Mouse (Mus musculus) T-helper 2 cell (primary cell): ENCODE measurements around the gene Gak.

ENCODE experiments used
- in situ Hi-C: fragments of 300-600 bp; cut with MboI, MseI; formaldehyde crosslinking; loops from one replicate; pipeline ENCODE4 v1.15.1; 2025; ENCODE audit warnings: high pct_unique_total_duplicates

Gene Gak

GRCm38 (mm10) chr5:108610426-108610825 is 19.1 kb downstream of the Gak start:
- in situ Hi-C loops: no loop called here

DNA sequence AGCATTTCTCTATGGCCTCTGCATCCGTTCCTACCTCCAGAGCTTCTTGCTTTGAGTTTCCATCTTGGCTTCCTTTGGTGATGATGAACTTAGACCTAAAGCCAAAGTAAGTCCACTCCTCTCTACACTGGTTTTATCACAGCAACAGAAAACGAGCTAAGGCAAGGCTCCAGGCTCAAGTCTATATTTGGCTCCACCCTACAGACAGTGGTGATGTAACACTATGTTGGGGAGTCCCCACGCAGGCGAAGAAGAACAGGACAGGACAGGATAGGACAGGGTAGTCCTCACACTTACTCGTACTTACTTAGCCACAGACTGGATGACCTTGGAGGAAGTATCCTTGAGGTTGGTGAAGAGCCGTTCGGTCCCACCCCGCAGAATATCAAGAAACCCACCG is 27.0 kb downstream of the Gak start:
- in situ Hi-C loops: no loop called here

GRCm38 (mm10) chr5:108599923-108600322 is 29.6 kb downstream of the Gak start:
- in situ Hi-C loops: loop anchor here (25.0 kb wide), 1 partner anchor 1712 kb away; no protein-coding TSS in a partner anchor

GRCm38 (mm10) chr5:108581361-108581891 is 48.1 kb downstream of the Gak start:
- in situ Hi-C loops: loop anchor here (25.0 kb wide), 1 partner anchor 1731 kb away; no protein-coding TSS in a partner anchor

DNA sequence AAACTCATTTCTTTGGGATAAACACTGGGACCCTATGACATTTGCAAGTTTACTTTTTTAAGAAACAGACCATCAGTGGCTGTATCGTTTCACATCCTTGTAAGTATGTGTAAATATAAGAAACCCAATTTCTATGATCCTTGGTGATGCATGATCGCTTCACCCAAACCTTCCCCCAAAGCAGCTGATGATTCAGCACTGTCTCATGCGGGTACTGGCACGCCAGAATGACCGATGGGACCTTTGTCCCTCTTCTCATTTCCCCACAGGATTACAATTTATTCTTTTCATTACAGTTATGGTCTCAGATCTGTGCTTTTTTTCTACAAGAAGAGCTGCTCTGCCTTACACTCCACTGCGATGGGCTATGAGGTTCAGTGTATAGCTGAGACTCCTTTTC is 56.5 kb downstream of the Gak start:
- in situ Hi-C loops: no loop called here

DNA sequence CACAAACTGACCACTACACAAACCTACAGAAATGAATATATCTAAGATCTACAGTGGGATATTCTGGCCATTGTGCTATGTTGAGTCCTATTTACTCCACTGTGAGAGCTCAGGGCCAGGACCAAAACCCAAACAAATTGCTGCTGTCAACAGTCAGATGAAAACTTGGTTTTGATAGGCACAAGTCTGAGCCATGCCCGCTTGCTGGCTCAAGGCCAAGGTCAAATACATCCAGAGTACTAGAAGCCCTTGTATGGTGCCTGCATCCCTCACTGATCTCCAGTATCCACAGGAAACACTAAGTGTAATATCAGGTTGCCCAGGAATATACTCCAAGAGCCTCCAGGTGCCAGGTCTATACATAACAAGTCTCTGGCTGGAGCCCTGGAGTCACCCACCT is 58.6 kb downstream of the Gak start:
- in situ Hi-C loops: no loop called here

GRCm38 (mm10) chr5:108567104-108567503 is 62.5 kb downstream of the Gak start:
- in situ Hi-C loops: no loop called here

DNA sequence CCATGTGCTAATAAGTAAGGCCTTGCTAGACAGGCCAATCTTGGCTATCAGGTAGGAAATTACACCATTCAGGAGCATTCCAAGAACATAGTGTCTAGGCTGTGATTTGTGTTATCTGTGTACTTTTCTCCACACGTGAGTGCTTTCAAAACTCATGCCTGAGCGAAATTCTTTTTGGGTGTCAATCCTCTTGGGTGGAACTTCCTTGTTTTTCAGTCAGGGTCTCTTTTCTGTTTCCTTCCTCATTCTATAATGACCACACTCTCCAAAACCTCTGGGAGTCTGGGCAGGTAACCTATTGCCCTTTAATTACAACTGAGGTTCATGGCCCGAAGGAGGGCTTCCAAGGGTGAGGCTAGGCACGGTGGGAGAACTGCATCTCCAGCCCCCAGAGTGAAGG is 63.0 kb downstream of the Gak start:
- in situ Hi-C loops: no loop called here

- in situ Hi-C loops: no loop called here
Observed at GRCm38 (mm10) chr5:108565381-108565780, 64.2 kb downstream of the Gak start.

GRCm38 (mm10) chr5:108564346-108564745 is 65.2 kb downstream of the Gak start:
- in situ Hi-C loops: no loop called here

GRCm38 (mm10) chr5:108562483-108562882 is 67.1 kb downstream of the Gak start:
- in situ Hi-C loops: no loop called here

- in situ Hi-C loops: no loop called here
Observed at GRCm38 (mm10) chr5:108556986-108557385, 72.6 kb downstream of the Gak start.

GRCm38 (mm10) chr5:108554041-108554440 is 75.5 kb downstream of the Gak start:
- in situ Hi-C loops: no loop called here

- in situ Hi-C loops: no loop called here
Observed at GRCm38 (mm10) chr5:108550207-108550594, 79.4 kb downstream of the Gak start.

DNA sequence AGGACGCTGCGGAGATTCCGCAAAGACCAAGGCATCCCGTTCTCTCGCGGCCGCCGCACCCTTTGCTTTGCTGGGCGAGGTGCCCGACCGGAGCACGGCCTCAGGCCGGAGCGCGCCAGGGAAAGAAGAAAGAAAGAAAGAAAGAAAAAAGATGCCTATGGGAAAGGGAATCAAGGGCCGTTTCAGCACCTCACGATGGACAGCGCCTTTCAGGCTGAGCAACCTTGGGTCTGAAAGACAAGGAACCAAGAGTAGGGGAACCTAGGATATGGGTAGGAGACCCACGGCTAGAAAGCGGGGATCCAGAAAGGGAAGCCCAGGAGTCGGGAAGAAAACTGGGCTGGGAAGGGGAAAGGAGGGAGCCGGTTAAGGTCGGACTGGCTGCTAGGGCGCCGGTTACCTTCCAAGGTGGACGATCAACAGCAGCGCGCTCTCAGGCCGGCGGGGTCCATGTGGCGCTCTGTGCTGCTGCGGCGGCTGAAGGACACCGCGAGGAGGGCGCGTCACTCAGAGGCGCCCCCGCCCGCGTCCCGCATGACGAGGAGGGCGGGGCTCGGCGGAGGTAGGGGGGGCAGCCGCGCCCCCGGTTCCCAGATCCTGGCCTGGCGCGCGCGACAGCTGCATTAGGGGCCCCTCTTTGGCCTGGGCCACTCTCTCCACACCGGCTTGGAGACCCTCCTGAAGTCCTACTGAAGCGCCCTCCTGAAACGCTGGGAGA is 79.9 kb downstream of the Gak start, which contains the start of gene Cplx1:
Cplx1 (minus strand) TSS at position 536 of the 718 bp plus-strand sequence.
- in situ Hi-C loops: loop anchor here (10.0 kb wide), 1 partner anchor 1395 kb away; no protein-coding TSS in a partner anchor

DNA sequence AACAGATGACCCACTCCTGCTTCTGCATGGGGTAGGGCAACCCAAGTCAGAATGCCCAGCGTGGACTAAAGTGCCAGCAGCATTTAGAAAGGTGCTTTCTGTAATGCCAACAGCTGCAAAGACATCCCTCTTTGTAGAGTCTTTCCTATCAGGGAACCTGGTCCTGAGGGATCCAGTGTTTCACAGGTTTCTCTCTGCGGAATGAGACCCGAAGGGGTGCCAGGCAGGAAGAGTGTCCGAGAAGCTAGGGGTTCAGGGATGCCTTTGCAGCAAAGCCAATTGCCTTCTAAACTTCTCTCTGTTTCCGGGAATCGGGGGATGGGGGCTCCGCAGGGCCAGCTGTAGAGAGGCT is 80.4 kb downstream of the Gak start:
- in situ Hi-C loops: loop anchor here (10.0 kb wide), 1 partner anchor 1394 kb away; no protein-coding TSS in a partner anchor

GRCm38 (mm10) chr5:108547636-108548035 is 81.9 kb downstream of the Gak start:
- in situ Hi-C loops: loop anchor here (10.0 kb wide), 1 partner anchor 1393 kb away; no protein-coding TSS in a partner anchor

DNA sequence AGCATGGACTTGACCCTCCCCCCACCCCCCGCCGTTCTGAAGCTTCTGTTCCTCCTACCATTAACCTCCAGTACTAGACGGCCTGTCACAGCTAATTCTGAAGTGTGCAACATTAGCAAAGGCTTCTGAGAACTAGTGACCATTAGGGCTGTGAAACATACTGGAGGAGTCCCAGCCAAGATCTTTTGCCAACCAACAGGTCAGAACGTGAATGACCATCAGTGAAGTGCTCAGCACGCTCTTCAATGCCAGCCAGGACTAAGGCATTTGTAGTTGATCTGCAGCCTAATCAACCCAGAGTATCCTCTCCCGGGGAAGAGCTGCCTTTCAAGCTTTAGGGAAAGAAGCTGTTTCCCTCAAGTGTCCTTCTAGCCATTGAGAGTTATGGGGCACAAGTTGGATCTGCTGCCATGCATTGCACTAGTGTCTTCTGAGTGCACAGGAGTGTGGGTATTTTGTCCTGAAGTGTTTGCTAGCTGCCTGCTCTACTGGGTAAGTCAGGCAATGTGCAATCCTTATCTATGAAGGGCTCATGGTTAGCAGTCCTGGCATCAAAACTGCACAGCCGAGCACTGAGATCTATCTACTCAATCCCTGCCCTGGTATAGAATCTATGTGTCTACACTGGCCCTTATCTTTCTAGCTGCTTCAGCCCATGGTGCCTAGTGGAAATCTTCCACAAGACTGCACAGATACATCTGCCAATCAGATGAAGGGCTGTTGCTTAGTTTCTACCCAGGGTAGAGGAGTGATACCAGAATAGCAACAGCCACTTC is 85.9 kb downstream of the Gak start:
- in situ Hi-C loops: loop anchor here (10.0 kb wide), 1 partner anchor 1389 kb away; no protein-coding TSS in a partner anchor

DNA sequence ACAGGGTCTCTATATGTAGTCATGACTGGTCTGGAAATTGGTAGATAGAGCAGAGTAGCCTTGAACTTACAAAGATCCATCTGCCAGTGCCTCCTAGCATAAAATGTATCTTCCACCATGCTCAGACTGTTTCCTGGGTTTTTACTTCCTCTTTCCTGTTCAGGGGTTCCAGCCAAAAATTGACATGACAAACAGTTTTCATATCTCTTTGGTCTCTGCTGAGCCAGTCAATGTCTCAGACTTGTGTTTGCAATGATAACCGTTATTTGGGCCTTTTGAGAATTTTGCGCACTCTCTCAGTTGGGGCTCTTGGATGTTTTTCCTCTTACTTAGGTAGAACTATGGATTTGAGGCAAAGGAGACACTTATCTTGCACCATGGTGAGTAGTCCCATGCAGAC is 95.4 kb downstream of the Gak start:
- in situ Hi-C loops: no loop called here

GRCm38 (mm10) chr5:108522597-108522996 is 107.0 kb downstream of the Gak start:
- in situ Hi-C loops: no loop called here

- in situ Hi-C loops: no loop called here
Observed at GRCm38 (mm10) chr5:108521896-108522295, 107.7 kb downstream of the Gak start.

GRCm38 (mm10) chr5:108521016-108521415 is 108.5 kb downstream of the Gak start:
- in situ Hi-C loops: no loop called here
